Mouse (Mus musculus) intestine, postnatal 0 days (tissue): ENCODE data around the gene Gimap8. TPM values are rescaled to one million over a fixed set of nuclear protein-coding genes. Genes with fewer than 3 reads are reported as not detected.

ENCODE experiments used
- ATAC-seq: fragments of 200-750 bp; cut with Nextera tagmentation; 2 replicates; pipeline ENCODE4 v1.8.0; 2017; ENCODE audit warnings: mild to moderate bottlenecking, moderate TSS enrichment, moderate library complexity
- H3K27ac ChIP-seq: fragments of 300-500 bp; sonication (generic); 2 replicates; pipeline ENCODE4 v1.5.1; 2014; ENCODE audit warnings: mild to moderate bottlenecking, low read depth, low read length, moderate library complexity
- H3K27me3 ChIP-seq: fragments of 300-500 bp; sonication (generic); replicated peaks from 2 replicates; pipeline ENCODE4 v1.6.1; 2014; ENCODE audit warnings: low read length, mixed read lengths; ENCODE audit not compliant: control insufficient read depth, insufficient read depth
- H3K36me3 ChIP-seq: fragments of 300-500 bp; sonication (generic); 2 replicates; pipeline ENCODE4 v1.6.1; 2014; ENCODE audit warnings: mild to moderate bottlenecking, moderate library complexity; ENCODE audit not compliant: control insufficient read depth, insufficient read depth
- H3K4me1 ChIP-seq: fragments of 300-500 bp; sonication (generic); replicated peaks from 2 replicates; pipeline ENCODE4 v1.6.1; 2014; ENCODE audit warnings: antibody characterized with exemption, low read length, mixed read lengths; ENCODE audit not compliant: control insufficient read depth, insufficient read depth
- H3K4me2 ChIP-seq: fragments of 300-500 bp; sonication (generic); replicated peaks from 2 replicates; pipeline ENCODE4 v1.6.1; 2014; ENCODE audit warnings: low read depth, mild to moderate bottlenecking, moderate library complexity
- H3K4me3 ChIP-seq: fragments of 300-500 bp; sonication (generic); 2 replicates; pipeline ENCODE4 v1.5.1; 2014; ENCODE audit warnings: low read depth, low read length
- H3K9ac ChIP-seq: fragments of 300-500 bp; sonication (generic); 2 replicates; pipeline ENCODE4 v1.6.1; 2014; ENCODE audit warnings: mild to moderate bottlenecking, low read depth, low read length
- H3K9me3 ChIP-seq: fragments of 300-500 bp; sonication (generic); 2 replicates; pipeline ENCODE4 v1.6.1; 2016; ENCODE audit warnings: mixed run types; ENCODE audit not compliant: control insufficient read depth
- CTCF ChIP-seq: sonication (generic); IDR thresholded peaks from 2 replicates; pipeline ENCODE4 v1.5.1; 2016; ENCODE audit warnings: low read depth, mild to moderate bottlenecking, control low read depth, antibody characterized with exemption, moderate library complexity
- WGBS: fragments of 180-500 bp; shearing (Covaris S2); extraction: QIAGEN DNeasy Blood & Tissue Kit; methylation state at CpG from one replicate; pipeline ENCODE4 v1.1.7; 2014; 5-methylcytosine and 5-hydroxymethylcytosine counted together
- polyA plus RNA-seq: library from polyadenylated mRNA; unstranded; fragments of >200 nt; fragmentation: Nextera tagmentation; extraction: Ambion mirVana; gene quantifications from 2 replicates; pipeline ENCODE4 v1.2.1, GENCODE M21; 2015

The Gimap8 gene
- polyA plus RNA-seq, 1 experiment from 2014 or later: 1.1 TPM

GRCm38 (mm10) chr6:48630831-48631230, 16.2 kb upstream of the Gimap8 start:
- Histone ChIP-seq H3K36me3 (no peaks in the 10 kb centered on the region), H3K27ac (no peak overlapping the region), H3K4me3 (no peak overlapping the region), H3K4me2 (no peak overlapping the region), H3K27me3 (peaks cover 5% of the 10 kb centered on the region), H3K4me1 (0 out of 2 replicates have a peak, but pooled peaks cover 2% of the 10 kb centered on the region), H3K9me3 (no peaks in the 10 kb centered on the region), H3K9ac (no peak overlapping the region)
- no peak for TF ChIP-seq CTCF
- 85% methylated on average over 8 of the region's 8 CpGs for WGBS
- no peak for ATAC-seq

GRCm38 (mm10) chr6:48635105-48635504, 11.9 kb upstream of the Gimap8 start:
- 89% methylated on average over 2 of the region's 2 CpGs for WGBS
- Histone ChIP-seq H3K9ac (no peak overlapping the region), H3K27me3 (no peaks in the 10 kb centered on the region), H3K4me1 (no peaks in the 10 kb centered on the region), H3K4me3 (no peak overlapping the region), H3K27ac (no peak overlapping the region), H3K9me3 (no peaks in the 10 kb centered on the region), H3K4me2 (no peak overlapping the region), H3K36me3 (no peaks in the 10 kb centered on the region)
- no peak for TF ChIP-seq CTCF
- ATAC-seq: no peak

- no peak for ATAC-seq
Measured at GRCm38 (mm10) chr6:48636515-48636914, 10.5 kb upstream of the Gimap8 start.

GRCm38 (mm10) chr6:48637811-48638500, 9.1 kb upstream of the Gimap8 start:
- Histone ChIP-seq H3K9me3 (no peaks in the 10 kb centered on the region), H3K27ac (no peak overlapping the region), H3K4me3 (no peak overlapping the region), H3K36me3 (no peaks in the 10 kb centered on the region), H3K4me2 (no peak overlapping the region), H3K9ac (no peak overlapping the region), H3K27me3 (no peaks in the 10 kb centered on the region), H3K4me1 (no peaks in the 10 kb centered on the region)
- WGBS: 64% methylated on average over 6 of the region's 6 CpGs
- no peak for ATAC-seq
- no peak for TF ChIP-seq CTCF

More at GRCm38 (mm10) chr6:48636515-48636914, 10.5 kb upstream of the Gimap8 start:
- TF ChIP-seq CTCF: no peak
- Histone ChIP-seq H3K36me3 (no peaks in the 10 kb centered on the region), H3K4me3 (no peak overlapping the region), H3K4me1 (no peaks in the 10 kb centered on the region), H3K4me2 (no peak overlapping the region), H3K27ac (no peak overlapping the region), H3K27me3 (no peaks in the 10 kb centered on the region), H3K9ac (no peak overlapping the region), H3K9me3 (no peaks in the 10 kb centered on the region)
- WGBS: 79% methylated on average over 6 of the region's 6 CpGs

- no peak overlapping the region for H3K4me3 ChIP-seq
- no peak overlapping the region for H3K27ac ChIP-seq
- H3K36me3 ChIP-seq: no peaks in the 10 kb centered on the region
- H3K4me2 ChIP-seq: no peak overlapping the region
- H3K9ac ChIP-seq: no peak overlapping the region
- TF ChIP-seq CTCF: no peak
- 54% methylated on average over 2 of the region's 2 CpGs for WGBS
- no peak for ATAC-seq
- H3K27me3 ChIP-seq: no peaks in the 10 kb centered on the region
- no peaks in the 10 kb centered on the region for H3K4me1 ChIP-seq
- H3K9me3 ChIP-seq: no peaks in the 10 kb centered on the region
Measured at GRCm38 (mm10) chr6:48638553-48638952, 8.5 kb upstream of the Gimap8 start.

- Histone ChIP-seq H3K4me2 (no peak overlapping the region), H3K36me3 (no peaks in the 10 kb centered on the region), H3K27ac (no peak overlapping the region), H3K9ac (no peak overlapping the region), H3K4me3 (no peak overlapping the region), H3K4me1 (no peaks in the 10 kb centered on the region), H3K27me3 (no peaks in the 10 kb centered on the region), H3K9me3 (no peaks in the 10 kb centered on the region)
- 74% methylated on average over 6 of the region's 6 CpGs for WGBS
- ATAC-seq: no peak
- TF ChIP-seq CTCF: no peak
Measured at GRCm38 (mm10) chr6:48641391-48641790, 5.6 kb upstream of the Gimap8 start.
